In genomic region chr4:41480254-41480653, GRCm38 (mm10) we compare ENCODE assay signal across 11 mouse cellular contexts. TPM values are rescaled to one million over a fixed set of nuclear protein-coding genes. Genes with fewer than 3 reads are reported as not detected.
A peak's percentile ranks its signal among the peaks of the same experiment; 100 is the strongest.
DNase-seq lines count a peak whose midpoint lies in the region; ATAC-seq lines count a peak whose summit lies in the region.
"Had no signal": no experiment of that assay in that cellular context is flagged by ENCODE, and none has a peak within 500 bp of the region (broad histone marks: within the 10 kb centered on the region; RNA-seq: fewer than 3 reads in every experiment).

No protein-coding gene starts in this region.

- intact Hi-C loops in heart, postnatal 25 days (cut with DNase I), result no loop called here
- intact Hi-C loops in left cerebral cortex, postnatal 25 days (cut with DNase I), result loop anchor here (2.0 kb wide), 1 partner anchor 17 kb away; no protein-coding TSS in a partner anchor

- peak; percentile 99 for DNase-seq in heart, adult 11 months
- DNase-seq in right cerebral cortex, postnatal 10 days (ENCODE audit: low spot score in 2 of 2), result peak; percentile 65 to 69
- no peak for DNase-seq in right cerebral cortex, postnatal 36 days (ENCODE audit: low spot score in 2 of 2)
- DNase-seq in heart, postnatal 25 days (ENCODE audit: low spot score), result peak; percentile 72
- DNase-seq in testis, postnatal 14 days (ENCODE audit: low spot score), result peak; percentile 59
- DNase-seq in embryo, embryonic 11 days, result no peak
- no peak for DNase-seq in left cerebral cortex, postnatal 25 days (ENCODE audit: low spot score in 2 of 2)

- H3K4me3 ChIP-seq in heart, embryonic 12.5 days, result no peak overlapping the region
- H3K4me3 ChIP-seq: embryonic facial prominence, embryonic 12.5 days; neural tube, embryonic 12.5 days had no signal

- H3K9me3 ChIP-seq in heart, embryonic 12.5 days (replicated peaks), result no peaks in the 10 kb centered on the region
- H3K9me3 ChIP-seq: embryonic facial prominence, embryonic 12.5 days; neural tube, embryonic 12.5 days had no signal

- no peak overlapping the region for H3K9ac ChIP-seq in heart, embryonic 12.5 days
- H3K9ac ChIP-seq: embryonic facial prominence, embryonic 12.5 days; neural tube, embryonic 12.5 days had no signal

- H3K4me1 ChIP-seq in heart, embryonic 12.5 days (replicated peaks), result 0 out of 2 replicates have a peak, but pooled peaks cover 3% of the 10 kb centered on the region
- H3K4me1 ChIP-seq: neural tube, embryonic 12.5 days had no signal

- H3K4me2 ChIP-seq in heart, embryonic 12.5 days, result no peak overlapping the region
- H3K4me2 ChIP-seq: embryonic facial prominence, embryonic 12.5 days; neural tube, embryonic 12.5 days had no signal

- peaks cover 8% of the 10 kb centered on the region; the same call in 1 of the 2 replicates for H3K36me3 ChIP-seq in heart, embryonic 12.5 days

- ATAC-seq in heart, embryonic 12.5 days (ENCODE audit: insufficient number of reproducible peaks, low FRiP score), result no peak

- no peak overlapping the region for H3K27ac ChIP-seq in heart, embryonic 12.5 days (ENCODE audit: poor library complexity, severe bottlenecking)
- H3K27ac ChIP-seq: neural tube, embryonic 12.5 days had no signal

- 84% methylated on average over 8 of the region's 8 CpGs for WGBS in heart, embryonic 12.5 days

- no peaks in the 10 kb centered on the region for H3K27me3 ChIP-seq in heart, embryonic 12.5 days (replicated peaks)
- H3K27me3 ChIP-seq: neural tube, embryonic 12.5 days had no signal

RNA-seq across cellular contexts. Expression of gene Nudt2, which starts 15.3 kb away (rescaled TPM):
- 39.9 and 40.5 TPM in 2 replicates for polyA plus RNA-seq in heart, embryonic 12.5 days (2016; fragmentation: Nextera tagmentation; extraction: Ambion mirVana)
- total RNA-seq in heart, postnatal 25 days (2021), result 10 to 100 TPM; 29.6 to 32.7 TPM
- total RNA-seq in left cerebral cortex, postnatal 25 days (2021), result 10 to 100 TPM; 24.7 to 26.4 TPM

RNA-seq across cellular contexts. Expression of gene Kif24, which starts 15.6 kb away (rescaled TPM):
- 6.1 and 6.8 TPM in 2 replicates for polyA plus RNA-seq in heart, embryonic 12.5 days (2016; fragmentation: Nextera tagmentation; extraction: Ambion mirVana)
- under 1 TPM; 0.26 to 0.45 TPM for total RNA-seq in heart, postnatal 25 days (2021)
- total RNA-seq in left cerebral cortex, postnatal 25 days (2021), result 1 to 10 TPM; 1.0 to 1.1 TPM

RNA-seq across cellular contexts. Expression of gene AI464131, which starts 22.6 kb away (rescaled TPM):
- 2.6 and 2.9 TPM in 2 replicates for polyA plus RNA-seq in heart, embryonic 12.5 days (2016; fragmentation: Nextera tagmentation; extraction: Ambion mirVana)
- total RNA-seq in heart, postnatal 25 days (2021), result 10 to 100 TPM; 10.2 to 10.4 TPM
- total RNA-seq in left cerebral cortex, postnatal 25 days (2021), result 10 to 100 TPM; 31.6 to 36.9 TPM

RNA-seq across cellular contexts. Expression of gene 1110017D15Rik, which starts 36.9 kb away (rescaled TPM):
- not detected in 2 replicates for polyA plus RNA-seq in heart, embryonic 12.5 days (2016; fragmentation: Nextera tagmentation; extraction: Ambion mirVana)
- not detected for total RNA-seq in heart, postnatal 25 days (2021)
- total RNA-seq in left cerebral cortex, postnatal 25 days (2021), result 1 to 10 TPM; 3.9 to 5.8 TPM
- polyA plus RNA-seq: liver, embryonic 16.5 days had no signal

Comparison
In these comparisons a context has a peak if more than half of its experiments do, and no peak if none do; other contexts are left out.
1. DNase-seq: peak in heart, adult 11 months (single experiment), right cerebral cortex, postnatal 10 days (2 of 2), heart, postnatal 25 days (single experiment) and testis, postnatal 14 days (single experiment); none in right cerebral cortex, postnatal 36 days (0 of 2), embryo, embryonic 11 days (single experiment) and left cerebral cortex, postnatal 25 days (0 of 2).